Mouse (Mus musculus): ENCODE measurements at regions not wholly inside any gene's neighbourhood (a gene's known extent, or its start where the extent isn't known, plus 50 kb on each side); places are given as distances from the start of the nearest gene placed in this dataset.

GRCm38 (mm10) chr7:121289737-121290136, 101.9 kb upstream of the Hs3st2 start:
- TF ChIP-seq CTCF (conservative IDR thresholded peaks at IDR 0.05; ENCODE audit: insufficient read depth, insufficient read length, low read depth, low read length) (no peak), POLR2A (IDR thresholded peaks at IDR 0.05; ENCODE audit: low read depth, low read length) (no peak)

All from kidney, adult 2 months (tissue).